Mouse (Mus musculus): ENCODE results near the gene Arid3c. TPM values are rescaled to one million over a fixed set of nuclear protein-coding genes. Genes with fewer than 3 reads are reported as not detected.
A peak's percentile ranks its signal among the peaks of the same experiment; 100 is the strongest.

The Arid3c gene
- total and polyA plus RNA-seq, 3 experiments = not detected

DNA sequence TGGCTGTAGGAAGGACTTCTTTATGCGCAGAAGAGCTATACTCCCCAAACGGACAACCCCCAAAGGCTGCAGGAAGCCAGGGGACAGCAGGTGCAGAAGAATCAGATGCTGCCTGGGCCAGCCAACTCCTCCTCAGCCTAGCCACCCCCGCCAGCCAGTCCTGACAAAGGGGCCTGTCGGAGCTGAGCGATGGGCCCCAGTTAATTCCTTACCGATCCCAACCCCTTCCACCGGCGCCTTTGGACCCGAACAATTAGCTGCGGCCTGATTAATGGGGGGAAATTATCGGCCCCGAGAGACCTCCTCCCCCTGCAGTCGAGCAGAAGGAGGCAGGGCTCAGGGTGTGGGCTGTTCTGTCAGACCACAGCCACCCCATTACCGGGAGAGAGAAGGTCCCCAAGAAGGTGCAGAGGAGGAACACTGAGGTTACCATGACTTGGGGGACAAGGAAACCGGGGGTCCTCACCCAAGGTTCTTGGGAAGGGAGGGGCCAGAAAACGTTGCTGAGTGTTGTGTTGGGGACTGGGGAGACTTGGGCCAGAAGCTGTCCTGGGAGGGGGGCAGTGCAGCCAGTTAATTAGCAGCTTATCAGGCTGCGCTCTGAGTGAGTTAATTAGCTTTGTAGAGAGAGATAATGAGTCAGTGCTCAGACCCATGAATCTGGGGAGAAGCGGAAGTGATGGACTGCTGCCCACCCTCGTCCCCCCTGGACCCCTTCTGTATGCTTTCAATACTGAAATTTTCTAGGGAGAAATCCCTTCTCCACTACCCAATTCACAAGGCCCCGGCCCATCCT is 3.9 kb downstream of the Arid3c start:
- Histone ChIP-seq H3K9me3 (replicated peaks; ENCODE audit: low read length) (no peaks in the 10 kb centered on the region), H3K4me2 (ENCODE audit: insufficient read depth, low read depth, poor library complexity, severe bottlenecking) (no peak overlapping the region), H3K4me1 (ENCODE audit: control insufficient read depth in 1 of 2, insufficient read depth in 2 of 2) (peaks cover 4 to 16% of the 10 kb centered on the region in 2 experiments), H3K27ac (ENCODE audit: insufficient read depth, low read depth) (no peak overlapping the region), H3K79me2 (replicated peaks; ENCODE audit: control insufficient read depth, extremely low read depth, insufficient read depth, poor library complexity, severe bottlenecking) (peaks cover 9% of the 10 kb centered on the region), H3K4me3 (replicated peaks in 1 of 3; ENCODE audit: low read depth in 2 of 3, low read length in 2 of 3, poor library complexity in 1 of 3) (no peak overlapping the region), H3K36me3 (replicated peaks in 1 of 2; ENCODE audit: control insufficient read depth in 1 of 2, insufficient read depth in 1 of 2, low read length in 1 of 2) (no peaks in the 10 kb centered on the region), H3K27me3 (replicated peaks) (peaks cover 72% of the 10 kb centered on the region), H3K9ac (ENCODE audit: insufficient read depth, low read depth) (no peak overlapping the region)
- dilution Hi-C loops (cut with MboI; ENCODE audit: extremely low pct_ligation_motif_present, extremely low pct_unique_long_range_greater_than_20kb, low sequenced_read_pairs) (no loop called here), in situ Hi-C loops (cut with MboI; ENCODE audit: low pct_ligation_motif_present, low pct_unique_long_range_greater_than_20kb, low sequenced_read_pairs) (no loop called here)
- no peak for DNase-seq (ENCODE audit: extremely low read depth)
- no peak for TF ChIP-seq IRF4 (IDR thresholded peaks at IDR 0.05; ENCODE audit: low read depth, low read length)
- TF ChIP-seq HCFC1 (IDR thresholded peaks at IDR 0.05; ENCODE audit: low read depth, low read length) = no peak
- TF ChIP-seq RAD21 (IDR thresholded peaks at IDR 0.05; ENCODE audit: low read depth, low read length) = no peak
- no peak for TF ChIP-seq USF2 (conservative IDR thresholded peaks at IDR 0.05; ENCODE audit: low read depth, low read length)
- TF ChIP-seq TBP (conservative IDR thresholded peaks at IDR 0.05; ENCODE audit: low read depth, low read length) = no peak
- no peak for TF ChIP-seq NELFE (IDR thresholded peaks at IDR 0.05; ENCODE audit: low read depth, low read length)
- TF ChIP-seq MYC (IDR thresholded peaks at IDR 0.05; ENCODE audit: low read depth, low read length) = no peak

DNA sequence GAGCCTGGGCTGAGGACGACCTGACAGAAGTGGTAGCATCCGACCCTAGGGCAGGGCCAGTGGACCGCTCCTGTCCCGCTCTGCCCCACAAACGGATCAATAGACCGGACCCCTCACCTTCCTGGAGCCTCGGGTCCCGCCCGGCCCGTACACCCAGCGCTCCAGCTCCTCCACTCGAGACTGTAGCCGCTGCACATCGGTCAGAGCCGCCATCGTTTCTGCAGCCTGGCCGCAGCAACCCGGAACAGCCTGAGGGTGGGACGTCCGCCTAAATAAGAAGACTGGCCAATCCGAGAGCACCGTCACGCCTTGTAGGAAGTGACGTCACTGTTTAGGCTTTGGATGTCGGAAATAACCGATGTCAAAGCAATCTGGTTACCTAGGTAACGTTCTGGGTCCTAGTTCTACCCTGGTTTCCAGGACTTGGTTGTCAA is 8.0 kb downstream of the Arid3c start, which contains the start of gene Dctn3:
Gene Dctn3 (minus strand): TSS at position 253 of the 434 bp plus-strand sequence.
- dilution Hi-C loops (cut with MboI; ENCODE audit: extremely low pct_ligation_motif_present, extremely low pct_unique_long_range_greater_than_20kb, low sequenced_read_pairs) (no loop called here), in situ Hi-C loops (cut with MboI; ENCODE audit: low pct_ligation_motif_present, low pct_unique_long_range_greater_than_20kb, low sequenced_read_pairs) (no loop called here)
- H3K4me3 ChIP-seq (replicated peaks in 1 of 3; ENCODE audit: low read depth in 2 of 3, low read length in 2 of 3, poor library complexity in 1 of 3) = peak within 1 kb of the TSS; percentile 75 to 94 (median 84)
- no peaks in the 10 kb centered on the region for H3K9me3 ChIP-seq (replicated peaks; ENCODE audit: low read length)
- DNase-seq (ENCODE audit: extremely low read depth) = peak; percentile 98
- peaks cover 4 to 16% of the 10 kb centered on the region in 2 experiments for H3K4me1 ChIP-seq (ENCODE audit: control insufficient read depth in 1 of 2, insufficient read depth in 2 of 2)
- H3K79me2 ChIP-seq (replicated peaks; ENCODE audit: control insufficient read depth, extremely low read depth, insufficient read depth, poor library complexity, severe bottlenecking) = peaks cover 12% of the 10 kb centered on the region
- peaks cover 36% of the 10 kb centered on the region for H3K27me3 ChIP-seq (replicated peaks)
- no peak within 1 kb of the TSS for H3K27ac ChIP-seq (ENCODE audit: insufficient read depth, low read depth)
- H3K36me3 ChIP-seq (replicated peaks in 1 of 2; ENCODE audit: control insufficient read depth in 1 of 2, insufficient read depth in 1 of 2, low read length in 1 of 2) = peaks cover 24 to 29% of the 10 kb centered on the region in 2 experiments
- peak within 1 kb of the TSS; percentile 81 for H3K9ac ChIP-seq (ENCODE audit: insufficient read depth, low read depth)
- peak within 1 kb of the TSS; percentile 64 for H3K4me2 ChIP-seq (ENCODE audit: insufficient read depth, low read depth, poor library complexity, severe bottlenecking)
- peak; percentile 77; the same call in 1 of the 2 replicates for TF ChIP-seq ZMIZ1 (IDR thresholded peaks at IDR 0.05; ENCODE audit: low read depth, low read length)
- TF ChIP-seq BHLHE40 (IDR thresholded peaks at IDR 0.05; ENCODE audit: low read depth, low read length) = no peak
- TF ChIP-seq UBTF (IDR thresholded peaks at IDR 0.05; ENCODE audit: low read depth, low read length) = no peak
- peak; percentile 84 for TF ChIP-seq JUND (conservative IDR thresholded peaks at IDR 0.05; ENCODE audit: low read depth, low read length)
- peak; percentile 16; the same call in 1 of the 2 replicates for TF ChIP-seq NRF1 (IDR thresholded peaks at IDR 0.05; ENCODE audit: low read depth, low read length)
- no peak for TF ChIP-seq IRF4 (IDR thresholded peaks at IDR 0.05; ENCODE audit: low read depth, low read length)
- no peak for TF ChIP-seq ZC3H11A (IDR thresholded peaks at IDR 0.05; ENCODE audit: low read depth, low read length)
- TF ChIP-seq USF1 (IDR thresholded peaks at IDR 0.05; ENCODE audit: low read depth, low read length) = no peak
- TF ChIP-seq HCFC1 (IDR thresholded peaks at IDR 0.05; ENCODE audit: low read depth, low read length) = peak; percentile 87
- no peak for TF ChIP-seq RCOR1 (conservative IDR thresholded peaks at IDR 0.05; ENCODE audit: low read depth, low read length)
- TF ChIP-seq CHD2 (IDR thresholded peaks at IDR 0.05; ENCODE audit: low read length) = peak; percentile 70
- no peak for TF ChIP-seq E2F4 (IDR thresholded peaks at IDR 0.05; ENCODE audit: insufficient replicate concordance, low read depth, low read length)
- TF ChIP-seq CTCF (conservative IDR thresholded peaks at IDR 0.05 in 1 of 2, IDR thresholded peaks at IDR 0.05 in 1 of 2; ENCODE audit: low read depth in 2 of 2, low read length in 2 of 2) = no peak
- TF ChIP-seq MYC (IDR thresholded peaks at IDR 0.05; ENCODE audit: low read depth, low read length) = no peak
- peak; percentile 65; the same call in 1 of the 2 replicates for TF ChIP-seq POLR2AphosphoS2 (IDR thresholded peaks at IDR 0.05; ENCODE audit: low read depth, low read length)
- TF ChIP-seq MAZ (IDR thresholded peaks at IDR 0.05; ENCODE audit: low read depth, low read length) = no peak
- TF ChIP-seq SIN3A (IDR thresholded peaks at IDR 0.05; ENCODE audit: low read length) = peak; percentile 94
- TF ChIP-seq GABPA (IDR thresholded peaks at IDR 0.05; ENCODE audit: insufficient replicate concordance, low read depth, low read length) = no peak
- TF ChIP-seq KAT2A (IDR thresholded peaks at IDR 0.05; ENCODE audit: insufficient replicate concordance, low read length) = peak; percentile 61; the same call in 1 of the 2 replicates
- TF ChIP-seq POLR2A (IDR thresholded peaks at IDR 0.05; ENCODE audit: low read depth, low read length) = peak; percentile 96
- TF ChIP-seq MXI1 (IDR thresholded peaks at IDR 0.05; ENCODE audit: low read depth, low read length) = peak; percentile 55; the same call in 1 of the 2 replicates
- TF ChIP-seq USF2 (conservative IDR thresholded peaks at IDR 0.05; ENCODE audit: low read depth, low read length) = no peak
- peak; percentile 91 for TF ChIP-seq NELFE (IDR thresholded peaks at IDR 0.05; ENCODE audit: low read depth, low read length)
- no peak for TF ChIP-seq ZNF384 (IDR thresholded peaks at IDR 0.05; ENCODE audit: low read depth, low read length)
- no peak for TF ChIP-seq SMC3 (IDR thresholded peaks at IDR 0.05; ENCODE audit: low read depth, low read length)
- TF ChIP-seq EP300 (IDR thresholded peaks at IDR 0.05; ENCODE audit: low read length) = no peak
- TF ChIP-seq TBP (conservative IDR thresholded peaks at IDR 0.05; ENCODE audit: low read depth, low read length) = peak; percentile 86
- no peak for TF ChIP-seq PAX5 (IDR thresholded peaks at IDR 0.05; ENCODE audit: low read length)
- no peak for TF ChIP-seq MAFK (IDR thresholded peaks at IDR 0.05; ENCODE audit: insufficient replicate concordance, low read length)
- no peak for TF ChIP-seq CHD1 (IDR thresholded peaks at IDR 0.05; ENCODE audit: low read depth, low read length)

All from CH12.LX (cell line).